Mouse (Mus musculus): ENCODE data around the gene 6430531B16Rik.

6430531B16Rik gene

GRCm38 (mm10) chr7:139978278-139978892 is at the start of gene 6430531B16Rik:
6430531B16Rik (minus strand) TSS chr7:139978755.
- peak; percentile 19 for DNase-seq (ENCODE audit: extremely low read depth, low read depth)

GRCm38 (mm10) chr7:140011336-140011735 is 32.8 kb upstream of the 6430531B16Rik start:
- no peak for DNase-seq (ENCODE audit: extremely low read depth, low read depth)

GRCm38 (mm10) chr7:140007781-140008180 is 29.2 kb upstream of the 6430531B16Rik start:
- no peak for DNase-seq (ENCODE audit: extremely low read depth, low read depth)

- no peak for DNase-seq (ENCODE audit: extremely low read depth, low read depth)
Measured at GRCm38 (mm10) chr7:140006861-140007611, 28.5 kb upstream of the 6430531B16Rik start.

GRCm38 (mm10) chr7:140004666-140005065 is 26.1 kb upstream of the 6430531B16Rik start:
- DNase-seq (ENCODE audit: extremely low read depth, low read depth) = no peak

GRCm38 (mm10) chr7:140001086-140001740 is 22.7 kb upstream of the 6430531B16Rik start:
- no peak for DNase-seq (ENCODE audit: extremely low read depth, low read depth)

GRCm38 (mm10) chr7:139998691-139999350 is 20.3 kb upstream of the 6430531B16Rik start:
- DNase-seq (ENCODE audit: extremely low read depth, low read depth) = no peak

GRCm38 (mm10) chr7:139994676-139995075 is 16.1 kb upstream of the 6430531B16Rik start:
- DNase-seq (ENCODE audit: extremely low read depth, low read depth) = peak; percentile 17

- no peak for DNase-seq (ENCODE audit: extremely low read depth, low read depth)
Measured at GRCm38 (mm10) chr7:139994202-139994601, 15.6 kb upstream of the 6430531B16Rik start.

GRCm38 (mm10) chr7:139993532-139993931 is 15.0 kb upstream of the 6430531B16Rik start:
- no peak for DNase-seq (ENCODE audit: extremely low read depth, low read depth)

GRCm38 (mm10) chr7:139992406-139992805 is 13.9 kb upstream of the 6430531B16Rik start, which contains the start of gene Adam8:
Adam8 (minus strand) TSS chr7:139992562.
- peak; percentile 23 for DNase-seq (ENCODE audit: extremely low read depth, low read depth)

- no peak for DNase-seq (ENCODE audit: extremely low read depth, low read depth)
Measured at GRCm38 (mm10) chr7:139990864-139991394, 12.4 kb upstream of the 6430531B16Rik start.

GRCm38 (mm10) chr7:139988272-139988671 is 9.7 kb upstream of the 6430531B16Rik start:
- DNase-seq (ENCODE audit: extremely low read depth, low read depth) = no peak

GRCm38 (mm10) chr7:139984505-139984904 is 6.0 kb upstream of the 6430531B16Rik start:
- no peak for DNase-seq (ENCODE audit: extremely low read depth, low read depth)

GRCm38 (mm10) chr7:139982058-139982457 is 3.5 kb upstream of the 6430531B16Rik start:
- no peak for DNase-seq (ENCODE audit: extremely low read depth, low read depth)

- DNase-seq (ENCODE audit: extremely low read depth, low read depth) = no peak
Measured at GRCm38 (mm10) chr7:139980778-139981177, 2.2 kb upstream of the 6430531B16Rik start.

GRCm38 (mm10) chr7:139979011-139979719 is 610 bp upstream of the 6430531B16Rik start:
- DNase-seq (ENCODE audit: extremely low read depth, low read depth) = no peak

- DNase-seq (ENCODE audit: extremely low read depth, low read depth) = no peak
Measured at GRCm38 (mm10) chr7:139975471-139975870, 3.1 kb downstream of the 6430531B16Rik start.

GRCm38 (mm10) chr7:139974307-139974706 is 4.2 kb downstream of the 6430531B16Rik start:
- DNase-seq (ENCODE audit: extremely low read depth, low read depth) = no peak

GRCm38 (mm10) chr7:139972923-139973331 is 5.6 kb downstream of the 6430531B16Rik start:
- DNase-seq (ENCODE audit: extremely low read depth, low read depth) = no peak

GRCm38 (mm10) chr7:139971436-139971835 is 7.1 kb downstream of the 6430531B16Rik start:
- no peak for DNase-seq (ENCODE audit: extremely low read depth, low read depth)

All from MEL-GATA-1-ER (cell line).